Mouse (Mus musculus) cerebellum, postnatal 10 days (tissue): ENCODE measurements around the gene Zmynd8.

Experiments
- DNase-seq, 2 experiments: peaks; one replicate each; pipeline ENCODE4 v3.0.0; 2021; ENCODE audit warnings: mixed read lengths in 2 of 2

Gene Zmynd8

GRCm38 (mm10) chr2:165896171-165896570, 2.6 kb downstream of the Zmynd8 start:
- no peak for DNase-seq

DNA sequence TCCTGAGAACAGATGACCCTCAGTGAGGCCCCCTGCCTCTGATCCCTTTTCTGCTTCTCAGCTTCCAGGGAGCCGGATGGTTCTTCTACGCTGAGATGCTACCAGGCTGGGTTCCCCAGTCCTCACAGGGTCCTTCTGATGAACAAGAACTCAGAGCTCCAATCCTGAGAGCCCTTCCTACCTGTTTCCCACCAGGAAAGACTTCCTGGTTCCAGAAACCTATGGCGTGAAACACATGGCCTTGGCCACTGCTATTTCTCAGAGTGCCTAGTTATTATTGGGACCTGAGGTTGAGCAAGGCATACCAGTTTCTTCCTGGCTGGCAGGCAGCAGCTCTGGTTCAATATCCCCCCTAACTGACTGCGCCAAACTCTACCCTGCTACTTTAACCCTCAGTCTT, 3.1 kb downstream of the Zmynd8 start:
- peak in 1 of 2 experiments; percentile 50 for DNase-seq

- DNase-seq = no peak
These were observed 4.3 kb downstream of the Zmynd8 start for GRCm38 (mm10) chr2:165894533-165894932.

- DNase-seq = no peak
These were observed 5.6 kb downstream of the Zmynd8 start for GRCm38 (mm10) chr2:165893232-165893631.

DNA sequence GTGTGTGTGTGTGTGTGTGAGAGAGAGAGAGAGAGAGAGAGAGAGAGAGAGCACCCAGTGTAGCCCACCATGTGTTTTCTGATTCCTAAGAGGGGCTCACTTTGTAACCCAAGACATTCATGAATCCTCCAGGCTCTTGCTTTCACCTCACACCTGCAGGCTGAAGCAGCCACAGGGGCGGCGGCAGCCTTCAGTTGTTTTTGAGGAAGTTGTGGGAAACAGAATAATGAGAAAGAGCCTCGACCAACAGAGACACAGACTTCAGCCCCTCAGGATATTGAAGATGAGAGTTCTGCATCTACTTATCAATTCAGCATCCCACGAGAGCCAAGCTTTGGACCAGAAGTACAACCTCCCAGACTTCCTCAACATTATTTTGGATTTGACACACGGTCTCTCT, 6.2 kb downstream of the Zmynd8 start:
- no peak for DNase-seq

DNA sequence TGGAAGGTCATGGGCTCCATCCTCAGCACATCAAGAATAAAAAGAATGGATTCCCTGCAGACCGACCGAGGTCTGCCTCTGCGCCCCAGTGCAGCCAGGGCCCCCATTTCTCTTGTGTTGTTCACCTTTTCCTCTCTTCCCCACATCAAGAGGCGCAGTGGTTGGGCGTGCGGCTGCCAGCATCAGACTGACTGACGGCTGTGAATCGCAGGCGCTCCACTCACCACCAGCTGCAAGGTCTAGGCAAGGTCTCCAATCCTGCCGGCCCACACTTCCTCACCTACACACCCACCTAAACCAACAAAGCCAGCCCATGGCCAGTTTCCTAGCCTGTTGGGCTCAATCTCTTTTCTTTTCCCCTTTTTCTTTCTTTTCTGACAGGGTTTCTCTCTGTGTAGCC, 8.4 kb downstream of the Zmynd8 start:
- DNase-seq = no peak

DNA sequence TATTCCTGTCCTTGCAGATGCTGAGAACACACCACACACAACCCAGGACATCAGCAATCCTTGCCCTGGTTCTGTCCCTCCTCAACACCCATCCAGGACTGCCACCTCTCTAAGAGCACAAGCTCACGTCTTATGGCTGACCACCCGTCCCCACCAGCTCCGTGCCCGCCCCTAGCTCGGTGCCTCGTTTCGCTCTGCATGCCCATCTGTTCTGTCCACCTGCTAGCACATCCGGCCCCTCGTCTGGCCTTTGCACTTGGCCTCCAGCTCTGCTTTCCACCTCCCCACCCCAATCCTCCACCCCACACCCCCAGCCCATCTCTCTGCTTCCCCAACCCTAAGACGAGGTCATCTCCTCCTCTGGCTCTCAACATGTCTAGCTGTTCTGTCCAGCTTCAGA, 8.9 kb downstream of the Zmynd8 start:
- peak; percentile 76 to 86 for DNase-seq

GRCm38 (mm10) chr2:165889266-165889665, 9.6 kb downstream of the Zmynd8 start:
- DNase-seq = no peak

GRCm38 (mm10) chr2:165888813-165889221, 10.0 kb downstream of the Zmynd8 start:
- peak; percentile 76 to 80 for DNase-seq

DNA sequence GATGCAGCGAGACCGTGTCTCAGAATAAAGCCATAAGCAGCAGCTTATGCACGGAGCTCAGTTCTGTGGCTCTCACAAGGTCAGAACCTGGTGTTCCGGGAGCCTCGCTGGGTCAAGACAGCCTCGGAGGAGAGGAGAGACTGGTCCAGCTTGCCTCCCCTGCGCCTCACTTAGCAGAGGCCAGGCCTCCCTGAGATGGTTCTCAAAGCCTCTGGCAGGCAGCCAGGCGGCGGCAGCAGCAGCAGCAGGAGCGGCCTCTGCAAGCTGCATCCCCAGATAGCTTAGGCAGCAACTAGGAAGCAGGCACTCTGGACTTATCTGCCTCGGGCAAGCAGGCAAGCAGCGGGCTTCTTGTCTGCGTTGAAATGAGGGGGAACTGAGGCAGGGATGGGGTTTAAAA, 10.4 kb downstream of the Zmynd8 start:
- DNase-seq = peak; percentile 92 to 95

DNA sequence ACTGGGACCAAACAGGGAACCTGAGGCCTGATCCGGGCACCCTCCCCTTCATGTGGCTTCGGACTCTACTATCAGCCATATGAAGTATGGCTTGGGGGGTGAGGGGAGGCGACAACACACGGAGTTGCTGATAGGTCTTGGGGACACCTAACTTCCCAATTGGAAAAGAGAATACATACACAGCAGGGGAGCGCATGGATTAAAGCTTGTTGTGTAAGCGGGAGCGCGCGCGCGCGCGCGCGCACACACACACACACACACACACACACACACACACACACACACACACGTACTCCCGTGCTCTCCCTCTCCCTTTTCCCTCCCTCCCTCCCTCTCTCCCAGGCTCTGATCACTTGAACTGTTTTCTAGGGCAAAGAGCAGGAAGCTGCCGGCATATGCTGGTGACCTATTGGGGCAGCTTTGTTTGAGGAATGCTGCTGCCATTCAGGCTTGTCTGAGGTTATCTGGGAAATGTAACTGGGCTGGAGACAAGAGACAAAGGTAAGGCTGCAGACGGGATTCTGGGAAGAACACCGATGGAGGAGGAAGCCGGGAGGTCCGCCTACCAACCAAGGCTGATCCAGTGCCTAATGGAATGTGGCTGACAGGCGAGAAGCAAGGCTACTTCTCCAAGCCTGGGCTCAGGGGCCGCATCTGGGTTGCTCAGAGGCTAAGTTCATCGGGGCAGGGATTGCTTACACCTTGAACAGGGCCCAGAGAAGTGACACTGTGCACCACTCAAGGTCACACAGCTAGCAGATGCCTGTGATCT, 11.8 kb downstream of the Zmynd8 start:
- peak; percentile 61 to 68 for DNase-seq

- DNase-seq = peak; percentile 70 to 75
These were observed 12.3 kb downstream of the Zmynd8 start for GRCm38 (mm10) chr2:165886482-165886856.

GRCm38 (mm10) chr2:165885951-165886320, 12.9 kb downstream of the Zmynd8 start:
- peak; percentile 55 to 57 for DNase-seq

DNA sequence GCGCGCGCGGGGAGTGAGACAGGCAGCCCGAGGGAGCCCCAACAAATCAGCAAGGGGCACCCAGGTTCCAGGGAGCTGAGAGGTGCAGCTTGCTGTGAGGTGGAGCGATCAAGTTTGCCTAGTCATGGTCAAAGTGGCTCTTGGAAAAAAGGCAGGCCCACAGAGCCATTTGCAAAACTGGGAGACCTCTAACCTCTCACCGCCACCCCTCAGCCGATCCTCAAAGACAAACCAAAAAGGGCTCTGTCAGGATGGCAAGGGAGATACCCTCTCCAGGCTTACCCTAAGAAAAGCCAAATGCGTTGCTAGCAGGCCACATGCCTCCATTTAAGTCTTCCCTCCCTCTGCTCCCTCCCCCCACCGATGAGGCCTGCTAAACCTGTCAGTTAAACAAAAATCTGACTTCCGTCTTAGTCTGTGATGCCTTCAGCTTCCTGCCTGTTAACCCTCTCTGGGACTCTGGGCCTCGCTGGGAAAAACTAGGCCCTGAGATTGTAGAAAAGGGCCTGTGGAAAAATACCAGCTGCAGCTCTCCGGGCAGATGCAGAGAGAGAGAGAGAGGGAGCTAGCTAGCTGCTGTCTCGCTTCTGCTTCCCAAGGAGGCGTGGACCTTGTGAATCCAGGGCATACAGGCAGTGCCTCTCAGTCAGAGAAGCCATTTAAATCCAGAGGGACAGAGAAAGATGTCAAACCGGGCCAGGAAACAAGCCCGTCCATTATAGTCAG, 13.4 kb downstream of the Zmynd8 start:
- peak; percentile 67 for DNase-seq

DNA sequence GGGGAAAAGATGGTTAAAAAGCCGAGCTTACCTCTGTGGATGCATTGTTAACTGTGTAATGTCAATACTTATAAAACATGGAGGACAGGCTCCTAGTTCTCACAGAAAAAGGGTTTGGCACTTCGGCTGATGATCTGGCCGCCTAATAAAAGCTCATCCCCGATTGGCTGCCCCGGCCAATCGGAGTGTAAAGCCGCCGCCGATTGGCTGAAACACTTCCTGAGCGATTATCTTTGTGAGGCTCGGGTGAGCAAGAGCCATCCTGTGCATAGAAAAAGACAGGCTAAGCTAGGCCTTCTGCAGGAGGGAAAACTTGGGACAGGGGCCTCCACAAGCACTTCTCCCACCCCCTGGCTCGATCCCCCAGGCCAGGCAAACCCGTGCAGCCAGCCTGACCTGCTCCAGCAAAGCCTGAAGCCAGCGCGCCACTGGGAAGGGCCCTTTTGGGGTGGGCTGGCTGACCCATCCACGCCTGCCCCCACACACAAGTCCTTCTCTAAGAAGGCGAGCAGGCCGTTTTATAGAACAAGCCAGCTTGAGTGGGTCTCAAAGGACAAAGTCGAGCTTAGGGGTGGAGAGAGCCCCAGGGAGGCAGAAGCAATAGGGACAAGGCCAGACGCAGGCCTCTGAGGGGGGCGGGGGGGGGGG, 14.1 kb downstream of the Zmynd8 start:
- peak; percentile 94 for DNase-seq

DNA sequence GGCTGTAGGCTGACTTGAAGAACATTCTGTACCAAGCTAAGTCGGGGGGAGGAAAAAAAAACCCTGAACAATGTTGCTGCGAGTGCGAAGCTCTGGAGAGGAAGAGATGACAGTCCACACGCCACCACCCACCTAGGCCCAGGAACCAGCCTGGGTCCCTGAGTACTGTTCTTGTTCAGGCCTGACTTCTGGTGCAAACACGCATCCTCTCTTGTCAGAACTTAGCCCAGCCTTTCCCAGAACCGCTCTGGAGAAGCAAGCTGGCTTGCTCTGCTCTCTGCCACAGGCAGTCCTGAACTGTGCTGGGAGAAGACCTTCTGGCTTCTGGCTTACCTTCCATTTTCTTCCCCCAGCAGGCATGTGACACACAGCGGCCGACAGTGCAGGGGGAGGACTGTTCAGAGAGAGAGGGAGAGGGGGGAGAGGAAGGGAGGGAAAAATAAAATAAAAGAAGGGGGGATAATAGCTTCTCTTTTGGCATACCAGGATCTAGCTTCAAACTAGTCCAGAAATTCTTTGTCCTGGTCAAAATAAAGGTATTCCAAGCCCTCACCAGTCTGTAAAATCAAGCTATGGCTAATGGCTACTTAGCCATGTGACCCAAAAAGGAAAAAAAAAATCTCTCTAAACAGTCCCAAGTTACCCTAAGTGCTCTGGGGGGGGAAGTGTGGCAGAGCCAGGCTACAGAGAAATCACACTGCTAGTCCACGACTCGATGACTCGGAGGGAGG, 14.8 kb downstream of the Zmynd8 start:
- DNase-seq = peak; percentile 70 to 76

- peak; percentile 37 to 49 for DNase-seq
These were observed 15.8 kb downstream of the Zmynd8 start for GRCm38 (mm10) chr2:165883006-165883405.

GRCm38 (mm10) chr2:165881585-165882431, 17.0 kb downstream of the Zmynd8 start:
- DNase-seq = peak; percentile 68 to 76

- peak; percentile 56 to 65 for DNase-seq
These were observed 17.6 kb downstream of the Zmynd8 start for GRCm38 (mm10) chr2:165881220-165881584.

DNA sequence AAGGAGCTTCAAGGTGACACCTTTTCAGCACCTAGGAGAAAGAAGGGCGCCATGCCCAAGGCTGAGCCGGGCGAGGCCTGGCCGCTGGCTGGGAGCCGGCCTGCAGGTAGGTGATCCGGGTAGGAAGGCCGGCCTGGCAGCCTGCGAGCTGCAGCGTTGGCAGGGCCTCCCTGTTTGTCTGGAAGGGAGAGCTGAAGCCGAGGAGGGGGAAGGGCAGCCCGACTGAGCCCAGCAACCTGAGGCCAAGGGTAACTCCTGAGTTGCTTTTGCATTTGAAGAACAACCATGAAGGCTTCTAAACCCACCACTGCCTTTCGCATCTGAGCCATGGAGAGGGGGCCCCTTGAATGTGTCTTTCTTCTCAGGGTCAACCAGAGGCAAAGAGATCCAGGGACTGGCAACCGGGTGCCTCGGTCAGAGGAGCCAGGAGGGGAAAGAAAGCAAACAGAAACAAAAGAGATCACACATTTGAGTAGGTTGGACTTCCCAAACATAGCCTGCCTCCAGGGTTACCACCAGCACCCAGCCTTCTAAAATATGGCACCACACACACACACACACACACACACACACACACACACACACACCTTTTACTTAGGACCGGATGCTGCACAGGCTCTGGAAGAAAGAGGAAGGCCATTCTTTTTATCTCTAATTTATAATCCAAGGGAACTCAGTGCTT, 18.2 kb downstream of the Zmynd8 start:
- peak; percentile 97 to 98 for DNase-seq

GRCm38 (mm10) chr2:165879403-165880178, 19.2 kb downstream of the Zmynd8 start:
- peak; percentile 60 to 76 for DNase-seq
